ENCODE assay signal across 7 mouse cellular contexts in genomic region chr5:129886911-129887636, GRCm38 (mm10). TPM values are rescaled to one million over a fixed set of nuclear protein-coding genes. Genes with fewer than 3 reads are reported as not detected.
DNase-seq lines count a peak whose midpoint lies in the region; ATAC-seq lines count a peak whose summit lies in the region.

Gene Chchd2 (minus strand): TSS chr5:129887470.

- peak; percentile 96 for DNase-seq in adrenal gland, adult 2 months
- DNase-seq in embryo, embryonic 11.5 days (ENCODE audit: low read depth, low spot score): peak; percentile 94
- DNase-seq in gastrocnemius, postnatal 36 days: peak; percentile 87 to 88
- peak; percentile 95 to 99 for DNase-seq in left cerebral cortex, postnatal 25 days (ENCODE audit: low spot score in 2 of 2)
- DNase-seq in midbrain, embryonic 10.5 days (ENCODE audit: low spot score): peak; percentile 93
- DNase-seq in right cerebral cortex, postnatal 4 days: peak; percentile 78

- H3K27me3 ChIP-seq in intestine, embryonic 15.5 days (replicated peaks): no peaks in the 10 kb centered on the region
- H3K27me3 ChIP-seq in midbrain, embryonic 10.5 days (ENCODE audit: low read depth, poor library complexity, severe bottlenecking): no peaks in the 10 kb centered on the region

- intact Hi-C loops in gastrocnemius, postnatal 36 days (cut with DNase I): no loop called here
- intact Hi-C loops in left cerebral cortex, postnatal 25 days (cut with DNase I): no loop called here

- 0 out of 2 replicates have a peak, but pooled peaks cover 8% of the 10 kb centered on the region for H3K4me1 ChIP-seq in intestine, embryonic 15.5 days (replicated peaks)
- peaks cover 22% of the 10 kb centered on the region for H3K4me1 ChIP-seq in midbrain, embryonic 10.5 days

- ATAC-seq in intestine, embryonic 15.5 days: peak; percentile 100

- H3K36me3 ChIP-seq in intestine, embryonic 15.5 days: peaks cover 5% of the 10 kb centered on the region
- peaks cover 32% of the 10 kb centered on the region for H3K36me3 ChIP-seq in midbrain, embryonic 10.5 days

- peak within 1 kb of the TSS; percentile 79 for H3K9ac ChIP-seq in intestine, embryonic 15.5 days

- peak within 1 kb of the TSS; percentile 68 for H3K4me2 ChIP-seq in intestine, embryonic 15.5 days (replicated peaks)

- H3K27ac ChIP-seq in intestine, embryonic 15.5 days: peak within 1 kb of the TSS; percentile 95
- H3K27ac ChIP-seq in midbrain, embryonic 10.5 days (replicated peaks): peak within 1 kb of the TSS; percentile 91

- WGBS in intestine, embryonic 15.5 days: under 1% methylated on average over 46 of the region's 46 CpGs
- under 1% methylated on average over 46 of the region's 46 CpGs for WGBS in midbrain, embryonic 10.5 days

- no peaks in the 10 kb centered on the region for H3K9me3 ChIP-seq in intestine, embryonic 15.5 days
- no peaks in the 10 kb centered on the region for H3K9me3 ChIP-seq in midbrain, embryonic 10.5 days (replicated peaks)

- peak within 1 kb of the TSS; percentile 65 for H3K4me3 ChIP-seq in intestine, embryonic 15.5 days (replicated peaks)
- H3K4me3 ChIP-seq in midbrain, embryonic 10.5 days: peak within 1 kb of the TSS; percentile 82

RNA-seq across cellular contexts. Expression of gene Chchd2, which starts in this region (rescaled TPM):
- 1,000 to 10,000 TPM in 1 of 2 experiments, 100 to 1,000 TPM in 1; 641 to 1,175 TPM for total RNA-seq in adrenal gland, adult 2 months (2021)
- 3,805 and 4,399 TPM in 2 replicates for polyA plus RNA-seq in adrenal gland, adult 2 months (2012; rRNA removed)
- 100 to 1,000 TPM; 563 to 618 TPM for total RNA-seq in gastrocnemius, postnatal 36 days (2021)
- polyA plus RNA-seq in intestine, embryonic 15.5 days (2015; fragmentation: Nextera tagmentation; extraction: Ambion mirVana): 990 and 1,082 TPM in 2 replicates
- total RNA-seq in left cerebral cortex, postnatal 25 days (2021): 100 to 1,000 TPM; 441 to 443 TPM
- 1,024 and 1,060 TPM in 2 replicates for polyA plus RNA-seq in midbrain, embryonic 10.5 days (2016; fragmentation: Nextera tagmentation; extraction: Ambion mirVana)

Comparison
In these comparisons a context has a peak if more than half of its experiments do, and no peak if none do; other contexts are left out.
1. Peak in every context shown above with its lines: DNase-seq, ATAC-seq, H3K4me3 ChIP-seq and H3K27ac ChIP-seq.